Mouse (Mus musculus) telencephalon, adult 2 months (tissue): ENCODE data around the gene Arnt2.
A peak's percentile ranks its signal among the peaks of the same experiment; 100 is the strongest.

ENCODE experiments used
- DNase-seq: peaks from one replicate; pipeline ENCODE4 v3.0.0-alpha.2; 2011; ENCODE audit warnings: low read depth, low spot score

The Arnt2 gene

DNA sequence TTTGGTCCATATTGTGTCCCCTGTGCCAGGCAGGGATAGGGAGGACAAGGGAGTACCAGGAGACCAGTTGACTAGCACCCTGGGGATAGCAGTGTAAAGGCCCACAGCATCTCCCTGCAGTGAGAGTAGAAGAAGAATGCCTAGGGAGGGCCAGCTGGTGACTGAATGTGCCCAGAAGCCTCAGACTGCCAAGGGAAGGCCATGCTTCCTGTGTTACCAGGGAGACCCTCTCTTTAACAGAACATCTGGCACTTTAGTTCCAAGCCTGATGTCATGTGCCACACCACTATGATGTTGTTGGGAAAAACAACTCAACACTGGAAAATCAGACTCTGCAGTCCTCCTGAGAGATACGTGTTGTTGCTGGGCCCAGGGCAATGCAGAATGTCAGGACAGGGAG is 12.7 kb downstream of the Arnt2 start:
- DNase-seq = no peak

- no peak for DNase-seq
These were observed 13.4 kb downstream of the Arnt2 start for GRCm38 (mm10) chr7:84396581-84396980.

DNA sequence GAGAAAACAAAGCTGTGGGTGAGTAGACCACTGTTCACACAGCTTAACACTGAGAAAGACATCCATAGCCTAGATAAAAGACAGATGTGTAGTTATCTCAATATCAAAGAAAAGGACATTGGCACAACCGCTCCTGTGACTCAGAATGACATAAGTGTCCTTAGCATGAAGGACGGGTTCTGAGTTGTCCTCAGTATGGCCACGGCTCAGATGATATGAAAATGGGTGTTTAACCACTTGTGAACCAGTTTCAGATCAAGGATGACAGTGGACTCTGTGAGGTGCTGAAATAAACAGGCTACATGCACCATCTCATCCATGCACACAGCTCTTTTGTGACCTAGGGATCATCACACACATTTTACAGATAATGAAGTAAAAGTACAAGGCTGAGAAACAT is 22.1 kb downstream of the Arnt2 start:
- no peak for DNase-seq

DNA sequence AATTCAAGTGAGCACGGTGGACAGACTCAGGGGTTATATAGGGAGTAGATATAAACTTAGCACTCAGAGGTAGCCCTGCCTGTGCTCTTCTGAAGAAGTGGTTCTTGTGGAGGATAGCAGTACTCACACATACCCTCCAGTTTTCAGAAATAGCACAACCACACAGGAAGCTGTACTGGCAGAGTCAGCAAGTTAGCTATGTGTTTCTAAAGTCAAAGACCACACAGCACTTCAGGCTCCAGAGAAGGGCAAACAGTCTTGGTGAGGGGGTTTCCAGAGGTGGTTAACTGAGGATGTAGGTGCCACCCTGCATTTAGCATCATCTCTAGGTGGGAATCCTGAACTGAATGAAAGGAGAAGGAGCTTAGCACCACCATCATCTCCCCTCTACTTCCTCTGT is 23.5 kb downstream of the Arnt2 start:
- DNase-seq = no peak

DNA sequence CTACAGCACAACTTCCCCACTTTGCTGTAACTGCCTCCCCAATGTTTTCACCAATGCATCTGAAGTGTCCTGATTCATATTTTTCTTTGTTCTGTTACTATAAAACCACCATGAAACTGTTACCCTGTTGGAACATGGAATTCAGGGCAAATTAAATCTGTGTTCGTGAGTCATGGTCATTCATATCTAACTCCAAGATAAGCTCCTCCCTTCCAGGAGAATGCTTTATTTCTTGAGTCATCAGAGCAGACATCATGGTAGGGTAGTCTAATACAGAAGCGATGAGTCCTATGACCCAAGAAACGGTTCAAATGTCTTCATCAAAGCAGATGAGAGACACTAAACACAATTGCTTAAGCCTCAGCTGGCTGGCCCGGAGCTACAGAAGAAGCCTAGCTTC is 25.2 kb downstream of the Arnt2 start:
- no peak for DNase-seq

GRCm38 (mm10) chr7:84384086-84384485 is 25.9 kb downstream of the Arnt2 start:
- no peak for DNase-seq

DNA sequence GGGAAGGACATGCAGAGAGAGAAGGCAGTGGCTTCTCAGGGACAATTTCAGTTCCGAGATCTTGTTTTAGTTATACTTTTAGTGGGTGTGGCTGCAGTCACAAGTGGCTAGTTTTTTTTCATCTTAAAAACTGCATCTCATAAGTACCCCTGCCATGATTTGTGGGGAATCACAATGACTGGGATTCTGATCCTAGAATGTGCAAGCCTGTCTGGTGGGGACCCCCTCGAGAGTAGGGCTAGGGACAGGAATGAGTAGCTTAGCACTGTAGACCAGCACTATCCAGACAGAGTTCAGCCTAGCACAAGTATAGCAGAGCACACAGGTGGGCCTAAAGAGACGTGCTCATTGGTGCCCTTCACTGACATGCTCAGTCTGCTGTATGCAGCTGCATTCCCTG is 27.6 kb downstream of the Arnt2 start:
- no peak for DNase-seq

- DNase-seq = no peak
These were observed 29.2 kb downstream of the Arnt2 start for GRCm38 (mm10) chr7:84380810-84381209.

DNA sequence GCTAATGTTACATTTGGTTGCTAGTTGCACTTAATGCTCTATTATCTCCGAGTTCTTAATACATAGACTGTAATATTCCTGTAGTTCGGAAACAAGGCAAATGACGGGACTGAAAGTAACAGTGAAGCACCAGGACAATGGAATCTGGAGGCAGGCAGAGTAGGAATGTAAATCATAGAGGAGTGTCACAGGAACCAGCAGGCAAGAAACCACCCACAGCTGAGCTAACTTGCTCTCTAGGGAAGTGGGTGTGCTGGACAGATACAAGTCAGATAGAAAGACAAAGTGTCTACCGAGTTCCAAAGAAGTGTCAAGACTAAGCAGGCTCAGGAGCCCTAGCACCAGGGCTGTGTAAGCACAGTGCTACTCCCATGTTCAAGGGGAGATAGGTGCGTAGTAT is 32.6 kb downstream of the Arnt2 start:
- no peak for DNase-seq

GRCm38 (mm10) chr7:84373691-84374090 is 36.3 kb downstream of the Arnt2 start:
- no peak for DNase-seq

GRCm38 (mm10) chr7:84372871-84373270 is 37.1 kb downstream of the Arnt2 start:
- DNase-seq = no peak

GRCm38 (mm10) chr7:84372280-84372679 is 37.7 kb downstream of the Arnt2 start:
- DNase-seq = peak; percentile 52

DNA sequence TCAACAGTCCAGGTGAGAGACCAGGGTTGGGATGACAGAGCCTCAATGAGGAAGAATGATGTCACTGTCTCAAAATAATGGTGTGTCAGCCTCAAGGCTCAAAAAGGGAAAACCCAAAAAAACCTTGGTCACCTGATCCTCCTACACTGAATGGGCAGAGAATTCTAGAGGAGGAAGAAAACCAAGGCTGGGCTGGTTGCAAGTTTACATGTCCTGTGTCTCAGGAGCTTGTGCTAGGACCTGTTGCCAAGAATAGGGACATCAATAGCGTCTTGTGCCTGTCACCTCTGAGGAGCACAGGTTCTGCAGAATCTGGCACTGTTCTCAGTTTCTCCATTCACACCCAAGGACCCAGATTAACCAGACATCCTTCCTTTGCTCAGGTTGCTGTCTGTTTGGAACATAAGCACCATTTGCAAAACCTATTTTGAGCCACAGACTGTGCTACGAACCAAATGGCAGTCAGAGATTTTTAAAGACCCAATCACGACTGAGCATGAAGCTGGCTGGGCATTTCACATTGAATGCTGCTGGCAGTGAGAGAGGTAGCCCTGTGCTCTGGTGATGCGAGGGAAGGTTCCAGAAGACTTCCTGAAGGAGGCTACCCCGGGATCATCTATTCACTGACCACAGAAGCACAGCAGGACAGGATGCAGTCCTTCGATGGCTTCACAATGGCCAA is 38.9 kb downstream of the Arnt2 start:
- peak; percentile 82 for DNase-seq

DNA sequence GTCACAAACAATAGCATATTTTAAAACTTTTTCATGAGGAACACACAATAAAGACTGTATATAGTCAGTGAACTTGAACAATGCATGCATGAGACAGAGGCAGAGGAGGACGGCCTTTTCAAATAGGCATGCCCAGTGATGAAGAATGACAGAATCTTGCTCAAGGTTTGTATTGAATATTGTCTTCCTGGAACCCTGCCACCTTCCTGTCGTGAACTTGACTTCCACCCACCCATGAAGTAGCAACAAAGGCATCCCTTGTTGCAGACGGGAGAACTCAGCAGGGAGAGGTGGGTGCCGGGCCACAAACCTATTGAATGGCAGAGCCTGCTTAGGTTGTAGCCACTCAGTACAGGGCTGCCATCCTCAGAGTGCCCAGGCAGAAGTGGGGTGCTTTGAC is 43.7 kb downstream of the Arnt2 start:
- no peak for DNase-seq

DNA sequence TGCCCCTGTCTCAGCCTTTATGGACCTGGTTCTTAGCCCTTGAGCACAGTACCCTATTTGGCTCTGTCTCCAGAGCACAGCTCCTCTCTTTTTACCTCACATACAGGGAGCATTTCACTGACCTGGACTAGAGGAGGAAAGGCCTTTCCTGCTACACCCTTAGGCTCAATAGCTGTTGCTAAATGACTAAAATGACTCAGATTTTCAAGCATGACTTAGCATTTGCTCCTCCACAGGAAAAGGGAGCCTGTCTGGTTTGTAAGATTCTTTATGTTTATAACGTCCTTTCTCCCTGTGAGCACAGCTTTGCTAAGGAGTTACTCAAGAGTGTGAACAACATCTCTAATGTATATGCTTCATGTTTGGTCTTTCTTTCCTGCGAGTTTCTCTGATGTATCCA is 47.3 kb downstream of the Arnt2 start:
- no peak for DNase-seq

DNA sequence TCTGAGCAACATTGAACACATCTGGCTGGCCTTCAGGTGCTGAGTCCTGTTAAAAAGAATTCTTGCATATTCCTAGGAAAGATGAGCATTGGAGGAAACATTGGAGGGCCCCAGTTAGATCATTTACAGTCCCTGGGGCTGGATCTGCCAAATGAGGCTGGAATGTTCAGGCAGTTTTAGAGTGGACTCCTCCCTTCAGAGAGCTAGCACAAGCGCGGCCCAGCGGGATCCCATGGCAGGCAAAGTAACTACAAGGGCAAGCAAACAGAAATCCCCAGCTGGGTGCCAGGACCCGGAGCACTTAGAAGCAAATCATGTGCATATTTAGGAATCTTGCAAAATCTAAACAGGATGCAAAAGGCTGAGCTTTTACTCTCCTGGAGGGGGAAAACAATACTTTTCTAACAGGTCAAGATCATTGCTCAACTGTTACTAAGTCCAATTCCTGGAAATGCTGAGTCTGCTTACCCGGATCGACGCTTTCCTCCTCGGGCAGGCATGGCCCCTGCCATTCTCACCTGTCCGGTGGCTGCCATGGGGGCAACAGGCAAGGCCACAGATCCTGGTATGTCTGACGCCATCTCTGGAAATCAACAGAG is 48.8 kb downstream of the Arnt2 start:
- DNase-seq = no peak

GRCm38 (mm10) chr7:84358426-84358825 is 51.5 kb downstream of the Arnt2 start:
- DNase-seq = no peak

DNA sequence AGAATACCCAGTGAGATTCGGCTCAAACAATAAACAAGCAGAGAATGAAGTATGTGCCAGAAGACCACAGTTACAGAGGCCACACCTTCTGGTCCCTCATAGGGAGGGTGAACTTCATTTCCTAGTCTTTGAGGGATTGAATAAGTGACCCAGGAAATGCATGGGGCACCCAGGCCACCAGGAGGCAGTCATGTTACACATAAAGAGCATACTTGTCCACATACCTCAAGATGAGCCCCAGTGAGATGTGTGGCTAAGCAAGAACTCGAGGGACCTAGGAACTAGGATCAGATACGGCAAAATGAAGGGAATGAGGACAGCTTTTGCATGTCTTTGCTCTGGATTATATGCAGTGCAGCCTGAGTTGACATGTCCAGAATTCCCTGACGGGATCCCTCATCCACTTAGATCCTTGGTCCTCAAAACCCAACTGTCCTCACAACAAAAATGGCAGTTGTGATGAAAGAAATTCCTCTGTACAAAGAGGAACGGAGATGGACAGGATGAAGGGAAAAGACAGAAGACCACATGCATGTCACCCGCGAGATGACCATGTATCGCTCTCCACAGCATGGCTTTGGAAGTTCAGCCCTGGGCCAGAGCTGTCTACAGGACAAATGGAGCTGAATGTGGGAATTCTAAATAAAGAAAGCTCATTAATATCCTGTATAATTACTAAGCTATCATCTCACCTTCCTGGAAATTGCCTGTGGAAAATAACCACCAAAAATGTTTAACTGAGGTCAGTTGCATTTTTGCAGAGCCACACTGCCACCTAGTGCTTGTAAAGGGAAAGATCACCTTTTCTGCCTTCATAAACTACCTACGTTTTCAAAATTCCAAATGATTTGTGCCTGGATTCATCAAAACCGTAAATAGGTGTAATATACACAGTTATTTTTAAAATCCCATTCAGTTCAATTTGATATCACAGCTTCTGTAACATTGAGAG is 54.1 kb downstream of the Arnt2 start:
- DNase-seq = no peak

DNA sequence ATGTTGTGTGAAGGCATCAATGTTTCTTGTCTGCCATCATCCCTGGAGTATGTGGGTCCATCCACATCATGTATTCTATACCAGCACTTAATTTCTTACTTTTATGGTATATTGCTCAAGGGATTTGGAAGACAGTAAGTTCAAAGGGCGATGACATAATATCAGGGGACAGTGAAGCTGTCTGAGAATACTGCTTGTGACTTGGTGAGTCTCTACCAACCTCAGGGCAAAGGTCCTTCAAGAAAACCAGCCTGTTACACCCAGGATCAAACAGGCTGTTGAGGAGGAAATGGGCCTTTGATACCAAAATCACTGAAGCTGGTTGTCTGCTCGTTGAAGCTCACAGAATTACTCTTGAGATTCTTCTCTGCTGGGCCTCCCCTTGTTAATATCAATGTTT is 55.1 kb downstream of the Arnt2 start:
- DNase-seq = no peak

DNA sequence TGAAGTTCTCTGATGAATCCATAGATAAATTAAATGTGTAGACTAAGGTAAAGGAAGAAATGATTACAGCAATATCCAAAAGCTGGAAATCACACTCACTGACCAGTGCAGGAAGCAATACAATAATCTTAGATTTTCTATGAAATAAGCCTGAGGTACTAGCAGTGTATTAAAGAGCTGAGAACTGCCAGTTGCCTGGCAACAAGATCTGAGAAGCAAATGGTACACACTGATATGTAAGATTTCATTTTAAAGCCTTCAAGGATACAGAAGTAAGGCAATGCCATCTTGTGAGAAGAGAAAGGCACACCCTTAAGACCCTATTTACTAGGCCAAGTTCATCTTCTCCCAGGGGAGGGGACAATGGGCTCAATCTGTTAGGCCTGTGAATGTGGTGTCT is 59.4 kb downstream of the Arnt2 start:
- no peak for DNase-seq

DNA sequence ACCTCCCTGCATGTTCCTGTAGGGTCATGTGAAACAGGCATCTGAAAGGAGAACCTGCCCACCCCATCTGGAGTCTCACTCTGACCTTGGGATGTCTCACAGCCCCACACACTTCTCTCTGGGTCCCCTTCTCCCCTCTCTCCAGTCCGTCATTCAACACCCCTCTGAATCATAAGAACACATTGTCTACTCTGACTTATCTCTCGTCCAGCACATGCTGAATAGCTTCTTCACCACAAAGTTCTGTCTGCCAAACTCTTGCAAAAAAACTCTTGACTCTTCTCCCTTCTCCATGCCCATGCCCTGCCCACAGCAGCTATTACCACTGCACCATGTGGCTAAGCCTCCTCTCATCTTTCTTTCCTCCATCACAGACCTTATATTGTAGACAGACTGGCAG is 60.0 kb downstream of the Arnt2 start:
- no peak for DNase-seq

- no peak for DNase-seq
These were observed 61.6 kb downstream of the Arnt2 start for GRCm38 (mm10) chr7:84348145-84348911.
